Mouse (Mus musculus) C2C12 (cell line): Measurements from ENCODE around the gene Gm10644.

Experiments
- CTCF ChIP-seq: IDR thresholded peaks from one replicate; pipeline ENCODE4 v1.5.1; 2011; ENCODE audit not compliant: control insufficient read depth, insufficient read depth, insufficient read length
- USF1 ChIP-seq: IDR thresholded peaks from one replicate; pipeline ENCODE4 v1.6.1; 2011; ENCODE audit warnings: low read depth, mild to moderate bottlenecking, control low read depth, moderate library complexity

DNA sequence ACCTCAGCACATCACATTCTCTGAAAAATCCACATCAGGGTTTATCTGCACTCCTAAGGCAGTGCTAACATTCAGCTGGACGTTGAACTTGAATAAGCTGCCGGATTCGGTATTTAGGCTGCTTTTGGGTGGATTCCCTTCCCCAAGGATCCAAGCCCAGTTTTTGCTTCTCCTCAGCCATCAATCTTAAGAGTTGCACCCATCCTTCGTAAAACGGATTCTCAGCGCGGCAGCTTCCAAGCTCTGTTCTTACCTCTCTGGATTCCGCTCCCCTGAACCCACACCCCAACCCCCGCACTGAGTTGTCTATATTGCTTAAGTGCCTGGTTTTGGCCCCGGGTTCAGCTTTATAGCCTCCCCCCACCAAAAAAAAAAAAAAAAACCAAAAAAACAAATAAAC lies 56.5 kb downstream of the Gm10644 start:
- TF ChIP-seq USF1 (no peak), CTCF (no peak)
